Mouse (Mus musculus): ENCODE data around the gene Gm20521.

The Gm20521 gene

GRCm38 (mm10) chr14:54877048-54877715 lies 6.1 kb upstream of the Gm20521 start, which contains the start of gene Ppp1r3e:
Gene Ppp1r3e, minus strand, starts transcription at chr14:54877550.
- peaks cover 50% of the 10 kb centered on the region for H3K27me3 ChIP-seq (ENCODE audit: insufficient read depth, low read length)
- TF ChIP-seq POU5F1 (IDR thresholded peaks at IDR 0.05; ENCODE audit: borderline replicate concordance, low read length) (no peak), NANOG (IDR thresholded peaks at IDR 0.05; ENCODE audit: borderline replicate concordance, low read length) (no peak), CTCF (conservative IDR thresholded peaks at IDR 0.05; ENCODE audit: low read length) (no peak)
- H3K4me1 ChIP-seq (replicated peaks; ENCODE audit: low read depth, low read length), result peaks cover 26% of the 10 kb centered on the region
- H3K9me3 ChIP-seq (ENCODE audit: low read length), result no peaks in the 10 kb centered on the region
- peak within 1 kb of the TSS; percentile 90 for H3K4me3 ChIP-seq (replicated peaks; ENCODE audit: low read length)
- H3K36me3 ChIP-seq (ENCODE audit: insufficient read depth, low read length), result no peaks in the 10 kb centered on the region

- peak overlapping the region; percentile 80 for H3K4me3 ChIP-seq (replicated peaks; ENCODE audit: low read length)
- peaks cover 44% of the 10 kb centered on the region for H3K4me1 ChIP-seq (replicated peaks; ENCODE audit: low read depth, low read length)
- no peaks in the 10 kb centered on the region for H3K9me3 ChIP-seq (ENCODE audit: low read length)
- TF ChIP-seq NANOG (IDR thresholded peaks at IDR 0.05; ENCODE audit: borderline replicate concordance, low read length) (no peak), POU5F1 (IDR thresholded peaks at IDR 0.05; ENCODE audit: borderline replicate concordance, low read length) (no peak), CTCF (conservative IDR thresholded peaks at IDR 0.05; ENCODE audit: low read length) (no peak)
- peaks cover 18% of the 10 kb centered on the region for H3K36me3 ChIP-seq (ENCODE audit: insufficient read depth, low read length)
- H3K27me3 ChIP-seq (ENCODE audit: insufficient read depth, low read length), result no peaks in the 10 kb centered on the region
These were observed 926 bp downstream of the Gm20521 start for GRCm38 (mm10) chr14:54884022-54884712.

GRCm38 (mm10) chr14:54885309-54885708 lies 2.1 kb downstream of the Gm20521 start:
- no peak for TF ChIP-seq POU5F1 (IDR thresholded peaks at IDR 0.05; ENCODE audit: borderline replicate concordance, low read length)
- TF ChIP-seq NANOG (IDR thresholded peaks at IDR 0.05; ENCODE audit: borderline replicate concordance, low read length), result no peak
- no peak for TF ChIP-seq CTCF (conservative IDR thresholded peaks at IDR 0.05; ENCODE audit: low read length)
- 0 out of 2 replicates have a peak overlapping the region, but pooled peaks have one; percentile 80 for H3K4me3 ChIP-seq (replicated peaks; ENCODE audit: low read length)
- no peaks in the 10 kb centered on the region for H3K27me3 ChIP-seq (ENCODE audit: insufficient read depth, low read length)
- H3K4me1 ChIP-seq (replicated peaks; ENCODE audit: low read depth, low read length), result peaks cover 44% of the 10 kb centered on the region
- H3K36me3 ChIP-seq (ENCODE audit: insufficient read depth, low read length), result peaks cover 18% of the 10 kb centered on the region
- no peaks in the 10 kb centered on the region for H3K9me3 ChIP-seq (ENCODE audit: low read length)

GRCm38 (mm10) chr14:54892200-54892599 lies 9.0 kb downstream of the Gm20521 start, which contains the start of gene Pabpn1:
Gene Pabpn1, plus strand, starts transcription at chr14:54892500.
- H3K36me3 ChIP-seq (ENCODE audit: insufficient read depth, low read length), result peaks cover 27% of the 10 kb centered on the region
- no peaks in the 10 kb centered on the region for H3K9me3 ChIP-seq (ENCODE audit: low read length)
- peaks cover 43% of the 10 kb centered on the region for H3K4me1 ChIP-seq (replicated peaks; ENCODE audit: low read depth, low read length)
- TF ChIP-seq CTCF (conservative IDR thresholded peaks at IDR 0.05; ENCODE audit: low read length), result no peak
- TF ChIP-seq POU5F1 (IDR thresholded peaks at IDR 0.05; ENCODE audit: borderline replicate concordance, low read length), result no peak
- no peak for TF ChIP-seq NANOG (IDR thresholded peaks at IDR 0.05; ENCODE audit: borderline replicate concordance, low read length)
- no peaks in the 10 kb centered on the region for H3K27me3 ChIP-seq (ENCODE audit: insufficient read depth, low read length)
- H3K4me3 ChIP-seq (replicated peaks; ENCODE audit: low read length), result peak within 1 kb of the TSS; percentile 79

GRCm38 (mm10) chr14:54893651-54894181 lies 10.5 kb downstream of the Gm20521 start:
- TF ChIP-seq CTCF (conservative IDR thresholded peaks at IDR 0.05; ENCODE audit: low read length) (no peak), POU5F1 (IDR thresholded peaks at IDR 0.05; ENCODE audit: borderline replicate concordance, low read length) (no peak), NANOG (IDR thresholded peaks at IDR 0.05; ENCODE audit: borderline replicate concordance, low read length) (no peak)
- Histone ChIP-seq H3K4me1 (replicated peaks; ENCODE audit: low read depth, low read length) (peaks cover 58% of the 10 kb centered on the region), H3K27me3 (ENCODE audit: insufficient read depth, low read length) (no peaks in the 10 kb centered on the region), H3K36me3 (ENCODE audit: insufficient read depth, low read length) (peaks cover 39% of the 10 kb centered on the region), H3K9me3 (ENCODE audit: low read length) (no peaks in the 10 kb centered on the region), H3K4me3 (replicated peaks; ENCODE audit: low read length) (peak overlapping the region; percentile 95)

- Histone ChIP-seq H3K36me3 (ENCODE audit: insufficient read depth, low read length) (peaks cover 46% of the 10 kb centered on the region), H3K4me1 (replicated peaks; ENCODE audit: low read depth, low read length) (peaks cover 64% of the 10 kb centered on the region), H3K27me3 (ENCODE audit: insufficient read depth, low read length) (no peaks in the 10 kb centered on the region), H3K9me3 (ENCODE audit: low read length) (no peaks in the 10 kb centered on the region), H3K4me3 (replicated peaks; ENCODE audit: low read length) (peak overlapping the region; percentile 95)
- no peak for TF ChIP-seq CTCF (conservative IDR thresholded peaks at IDR 0.05; ENCODE audit: low read length)
- no peak for TF ChIP-seq NANOG (IDR thresholded peaks at IDR 0.05; ENCODE audit: borderline replicate concordance, low read length)
- TF ChIP-seq POU5F1 (IDR thresholded peaks at IDR 0.05; ENCODE audit: borderline replicate concordance, low read length), result no peak
These were observed 11.3 kb downstream of the Gm20521 start for GRCm38 (mm10) chr14:54894296-54895151.

- H3K27me3 ChIP-seq (ENCODE audit: insufficient read depth, low read length), result no peaks in the 10 kb centered on the region
- peaks cover 46% of the 10 kb centered on the region for H3K36me3 ChIP-seq (ENCODE audit: insufficient read depth, low read length)
- peaks cover 63% of the 10 kb centered on the region for H3K4me1 ChIP-seq (replicated peaks; ENCODE audit: low read depth, low read length)
- TF ChIP-seq NANOG (IDR thresholded peaks at IDR 0.05; ENCODE audit: borderline replicate concordance, low read length) (no peak), CTCF (conservative IDR thresholded peaks at IDR 0.05; ENCODE audit: low read length) (no peak), POU5F1 (IDR thresholded peaks at IDR 0.05; ENCODE audit: borderline replicate concordance, low read length) (no peak)
- 0 out of 2 replicates have a peak overlapping the region, but pooled peaks have one; percentile 14 for H3K4me3 ChIP-seq (replicated peaks; ENCODE audit: low read length)
- H3K9me3 ChIP-seq (ENCODE audit: low read length), result no peaks in the 10 kb centered on the region
These were observed 14.2 kb downstream of the Gm20521 start for GRCm38 (mm10) chr14:54897445-54897844.
